Mouse (Mus musculus) CH12.LX (cell line): Measurements from ENCODE around the gene Bclaf1. TPM values are rescaled to one million over a fixed set of nuclear protein-coding genes. Genes with fewer than 3 reads are reported as not detected.

Experiments used
- DNase-seq: peaks from one replicate; pipeline ENCODE4 v3.0.0-alpha.2; 2013; ENCODE audit errors: extremely low read depth
- H3K27ac ChIP-seq: 2 replicates; pipeline ENCODE4 v1.5.1; 2012; ENCODE audit warnings: low read depth, mild to moderate bottlenecking, control low read depth, moderate library complexity; ENCODE audit not compliant: insufficient read depth
- H3K27me3 ChIP-seq: replicated peaks from 2 replicates; pipeline ENCODE3; 2012; ENCODE audit warnings: inconsistent platforms
- H3K36me3 ChIP-seq, 2 experiments: replicated peaks in 1 of 2; 2 replicates each; pipeline versions ENCODE3 to v1.6.1; 2012; ENCODE audit warnings: inconsistent platforms in 1 of 2, low read length in 1 of 2, mild to moderate bottlenecking in 1 of 2, mixed read lengths in 1 of 2, moderate library complexity in 1 of 2; ENCODE audit not compliant: control insufficient read depth in 1 of 2, insufficient read depth in 1 of 2
- H3K4me1 ChIP-seq, 2 experiments: 2 replicates each; pipeline ENCODE4 v1.6.1; 2012; ENCODE audit warnings: inconsistent platforms in 1 of 2, moderate library complexity in 1 of 2; ENCODE audit not compliant: insufficient read depth in 2 of 2, control insufficient read depth in 1 of 2
- H3K4me2 ChIP-seq: 2 replicates; pipeline ENCODE4 v1.6.1; 2012; ENCODE audit warnings: low read depth, mild to moderate bottlenecking, control low read depth; ENCODE audit not compliant: poor library complexity, insufficient read depth, severe bottlenecking
- H3K4me3 ChIP-seq, 3 experiments: fragments of 150-350 bp in 1 of 3; sonication (generic) in 1 of 3; replicated peaks in 1 of 3; 2 replicates each; pipeline versions ENCODE3 to v1.5.1; 2011 to 2012; ENCODE audit warnings: low read depth in 2 of 3, low read length in 2 of 3, mild to moderate bottlenecking in 2 of 3, moderate library complexity in 2 of 3, control low read depth in 1 of 3, improper control_type of control experiment in 1 of 3, inconsistent platforms in 1 of 3, mixed read lengths in 1 of 3; ENCODE audit not compliant: poor library complexity in 1 of 3
- H3K79me2 ChIP-seq: replicated peaks from 2 replicates; pipeline ENCODE4 v1.6.1; 2012; ENCODE audit warnings: mild to moderate bottlenecking, moderate library complexity; ENCODE audit not compliant: control insufficient read depth, poor library complexity, insufficient read depth, severe bottlenecking; ENCODE audit errors: extremely low read depth
- H3K9ac ChIP-seq: 2 replicates; pipeline ENCODE4 v1.6.1; 2012; ENCODE audit warnings: low read depth, mild to moderate bottlenecking, control low read depth, moderate library complexity; ENCODE audit not compliant: insufficient read depth
- H3K9me3 ChIP-seq: replicated peaks from 2 replicates; pipeline ENCODE3; 2012; ENCODE audit warnings: low read length, inconsistent platforms, mixed read lengths
- CHD2 ChIP-seq: IDR thresholded peaks from 2 replicates; pipeline ENCODE4 v1.6.1; 2011; ENCODE audit warnings: low read length, improper control_type of control experiment
- CTCF ChIP-seq, 2 experiments: IDR thresholded peaks in 1 of 2; conservative IDR thresholded peaks in 1 of 2; 2 replicates each; pipeline ENCODE4 v1.5.1; 2011 to 2012; ENCODE audit warnings: low read depth in 2 of 2, low read length in 2 of 2, improper control_type of control experiment in 1 of 2, inconsistent platforms in 1 of 2, mild to moderate bottlenecking in 1 of 2, moderate library complexity in 1 of 2
- E2F4 ChIP-seq: IDR thresholded peaks from 2 replicates; pipeline ENCODE4 v1.6.1; 2011; ENCODE audit warnings: low read depth, low read length, improper control_type of control experiment; ENCODE audit not compliant: insufficient replicate concordance
- ELF1 ChIP-seq: IDR thresholded peaks from 2 replicates; pipeline ENCODE4 v1.6.1; 2014; ENCODE audit warnings: low read depth, mild to moderate bottlenecking, inconsistent platforms, low read length, improper control_type of control experiment
- EP300 ChIP-seq: IDR thresholded peaks from 2 replicates; pipeline ENCODE4 v1.6.1; 2011; ENCODE audit warnings: low read length, improper control_type of control experiment
- GABPA ChIP-seq: IDR thresholded peaks from 2 replicates; pipeline ENCODE4 v1.6.1; 2012; ENCODE audit warnings: low read depth, low read length, improper control_type of control experiment, inconsistent platforms; ENCODE audit not compliant: insufficient replicate concordance
- IRF4 ChIP-seq: IDR thresholded peaks from 2 replicates; pipeline ENCODE4 v1.6.1; 2014; ENCODE audit warnings: low read depth, mild to moderate bottlenecking, inconsistent platforms, low read length, improper control_type of control experiment
- KAT2A ChIP-seq: IDR thresholded peaks from 2 replicates; pipeline ENCODE4 v1.6.1; 2012; ENCODE audit warnings: low read length, improper control_type of control experiment, inconsistent platforms; ENCODE audit not compliant: insufficient replicate concordance
- MAX ChIP-seq: IDR thresholded peaks from 2 replicates; pipeline ENCODE4 v1.6.1; 2011; ENCODE audit warnings: low read length, improper control_type of control experiment
- MEF2A ChIP-seq: IDR thresholded peaks from 2 replicates; pipeline ENCODE4 v1.6.1; 2014; ENCODE audit warnings: low read depth, mild to moderate bottlenecking, inconsistent platforms, low read length, improper control_type of control experiment, borderline replicate concordance
- MXI1 ChIP-seq: IDR thresholded peaks from 2 replicates; pipeline ENCODE4 v1.6.1; 2011; ENCODE audit warnings: mild to moderate bottlenecking, low read depth, low read length, improper control_type of control experiment
- RAD21 ChIP-seq: IDR thresholded peaks from 2 replicates; pipeline ENCODE4 v1.6.1; 2011; ENCODE audit warnings: low read depth, mild to moderate bottlenecking, low read length, improper control_type of control experiment, moderate library complexity
- RCOR1 ChIP-seq: conservative IDR thresholded peaks from 2 replicates; pipeline ENCODE4 v1.6.1; 2012; ENCODE audit warnings: low read depth, mild to moderate bottlenecking, inconsistent platforms, low read length, improper control_type of control experiment
- SIN3A ChIP-seq: IDR thresholded peaks from 2 replicates; pipeline ENCODE4 v1.6.1; 2012; ENCODE audit warnings: low read length, improper control_type of control experiment, inconsistent platforms
- SMC3 ChIP-seq: IDR thresholded peaks from 2 replicates; pipeline ENCODE4 v1.6.1; 2011; ENCODE audit warnings: low read depth, low read length, improper control_type of control experiment
- TBP ChIP-seq: conservative IDR thresholded peaks from 2 replicates; pipeline ENCODE4 v1.6.1; 2011; ENCODE audit warnings: low read depth, low read length, improper control_type of control experiment
- ZC3H11A ChIP-seq: IDR thresholded peaks from 2 replicates; pipeline ENCODE4 v1.6.1; 2012; ENCODE audit warnings: low read depth, mild to moderate bottlenecking, inconsistent platforms, low read length, improper control_type of control experiment
- ZNF384 ChIP-seq: IDR thresholded peaks from 2 replicates; pipeline ENCODE4 v1.6.1; 2012; ENCODE audit warnings: low read depth, low read length, improper control_type of control experiment, inconsistent platforms
- dilution Hi-C: fragments of 300-500 bp; cut with MboI; formaldehyde crosslinking; loops from 2 replicates; pipeline ENCODE4 v1.14.3; 2020; ENCODE audit warnings: low sequenced_read_pairs; ENCODE audit not compliant: extremely low pct_unique_long_range_greater_than_20kb, extremely low pct_ligation_motif_present
- in situ Hi-C: fragments of 300-500 bp; cut with MboI; formaldehyde crosslinking; loops from 3 replicates; pipeline ENCODE4 v1.14.3; 2019; ENCODE audit warnings: low sequenced_read_pairs, low pct_ligation_motif_present, low pct_unique_long_range_greater_than_20kb, mixed read lengths
- polyA plus RNA-seq: library from polyadenylated mRNA; unstranded; fragments of >175 nt; gene quantifications from 2 replicates; pipeline ENCODE4 v1.2.1, GENCODE M21; 2012; ENCODE audit warnings: low read depth; ENCODE audit not compliant: insufficient read length
- total RNA-seq, 2 experiments: library from RNA; depleted of rRNA; stranded (reverse); fragments of 300-350 nt in 1 of 2; fragments of >200 nt in 1 of 2; gene quantifications; 2 replicates each; pipeline ENCODE4 v1.2.3; 2012 to 2014

Bclaf1 gene
- total and polyA plus RNA-seq, 3 experiments, result 84.2 to 242 (median 186) TPM

DNA sequence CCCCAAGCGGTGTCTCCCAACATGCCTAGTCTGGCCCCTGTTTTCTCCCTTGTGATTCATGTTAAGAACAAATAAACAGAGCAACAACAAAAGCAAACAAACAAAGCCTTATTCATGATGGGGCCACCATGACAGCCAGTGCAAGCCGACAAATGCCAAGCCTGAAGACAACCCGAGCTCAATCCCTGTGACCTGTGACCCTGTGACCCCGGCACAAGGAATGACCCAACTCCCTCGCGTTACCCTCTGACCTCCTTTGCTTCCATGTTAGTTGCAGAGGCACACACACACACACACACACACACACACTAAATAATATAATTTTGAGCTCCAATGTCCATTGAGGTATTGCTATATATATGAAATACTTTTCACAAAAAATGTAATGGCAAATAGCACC lies 24.9 kb upstream of the Bclaf1 start:
- TF ChIP-seq IRF4, result no peak
- TF ChIP-seq MXI1, result no peak
- TF ChIP-seq KAT2A, result no peak
- no peak for TF ChIP-seq RCOR1
- no peak for TF ChIP-seq MAX
- TF ChIP-seq RAD21, result no peak
- no peak for TF ChIP-seq ZNF384
- no peak for TF ChIP-seq GABPA
- no peak for TF ChIP-seq ZC3H11A
- TF ChIP-seq MEF2A, result no peak
- TF ChIP-seq TBP, result no peak
- no peak for TF ChIP-seq E2F4
- TF ChIP-seq CHD2, result no peak
- no peak for TF ChIP-seq EP300
- no peak for TF ChIP-seq ELF1
- TF ChIP-seq, all 38 proteins: peak for 0
- H3K27ac ChIP-seq, result no peak overlapping the region
- peaks cover 0 to 7% of the 10 kb centered on the region in 2 experiments for H3K36me3 ChIP-seq
- in situ Hi-C loops, result no loop called here
- no peak overlapping the region for H3K9ac ChIP-seq
- no peak overlapping the region for H3K4me2 ChIP-seq
- H3K9me3 ChIP-seq, result no peaks in the 10 kb centered on the region
- dilution Hi-C loops, result no loop called here
- no peak for DNase-seq
- no peaks in the 10 kb centered on the region for H3K79me2 ChIP-seq
- peaks cover 3 to 5% of the 10 kb centered on the region in 2 experiments; a peak in 3 of 4 replicates for H3K4me1 ChIP-seq
- H3K4me3 ChIP-seq, result no peak overlapping the region
- no peaks in the 10 kb centered on the region for H3K27me3 ChIP-seq

GRCm38 (mm10) chr10:20290467-20290883 lies 21.8 kb upstream of the Bclaf1 start:
- in situ Hi-C loops, result no loop called here
- no peak overlapping the region for H3K27ac ChIP-seq
- H3K9me3 ChIP-seq, result no peaks in the 10 kb centered on the region
- peak overlapping the region; percentile 17; the same call in 1 of the 2 replicates for H3K9ac ChIP-seq
- H3K36me3 ChIP-seq, result no peaks in the 10 kb centered on the region
- H3K4me1 ChIP-seq, result peaks cover 0 to 5% of the 10 kb centered on the region in 2 experiments; a peak in 2 of 4 replicates
- peak; percentile 82 for DNase-seq
- no peaks in the 10 kb centered on the region for H3K79me2 ChIP-seq
- H3K27me3 ChIP-seq, result no peaks in the 10 kb centered on the region
- H3K4me3 ChIP-seq, result peak overlapping the region; percentile 7 to 37 (median 24)
- dilution Hi-C loops, result no loop called here
- H3K4me2 ChIP-seq, result peak overlapping the region; percentile 61
- TF ChIP-seq CTCF (conservative IDR thresholded peaks at IDR 0.05 in 1 of 2, IDR thresholded peaks at IDR 0.05 in 1 of 2; ENCODE audit: low read depth in 2 of 2, low read length in 2 of 2), result peak; percentile 75 to 85
- 0 out of 2 replicates have a peak, but pooled peaks have one; percentile 32 for TF ChIP-seq SIN3A
- TF ChIP-seq IRF4, result peak; percentile 9; the same call in 1 of the 2 replicates
- TF ChIP-seq SMC3, result peak; percentile 74
- peak; percentile 75 for TF ChIP-seq ZNF384
- no peak for TF ChIP-seq RCOR1
- TF ChIP-seq E2F4, result no peak
- TF ChIP-seq RAD21, result peak; percentile 84
- TF ChIP-seq, all 38 proteins: peak for 6
